Mouse (Mus musculus): ENCODE measurements around the gene Rtn4.
A peak's percentile ranks its signal among the peaks of the same experiment; 100 is the strongest.
"Not testable (repeated sequence)": the region's sequence is repeated elsewhere in the genome, so short reads cannot be mapped to it uniquely, and the experiment has no call there.

Gene Rtn4

DNA sequence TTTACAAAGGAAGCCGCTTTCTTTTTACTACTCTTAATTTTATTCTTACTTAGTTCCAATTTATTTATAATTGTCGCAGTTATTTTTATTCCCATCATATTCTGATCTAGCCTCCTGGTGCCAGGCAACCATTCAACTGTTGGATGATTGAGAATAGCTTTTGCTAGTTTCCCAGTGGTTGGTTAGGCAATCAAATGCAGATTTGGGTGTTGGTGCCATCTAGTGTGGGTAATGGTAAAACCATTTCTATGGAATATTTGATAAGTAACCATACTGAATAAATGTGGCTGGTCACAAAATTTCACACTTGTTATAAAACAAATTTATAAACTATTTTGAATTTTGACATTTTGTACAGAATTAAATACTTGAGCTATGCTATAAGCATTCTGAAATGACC is 22.0 kb downstream of the Rtn4 start:
- DNase-seq, result peak; percentile 35

DNA sequence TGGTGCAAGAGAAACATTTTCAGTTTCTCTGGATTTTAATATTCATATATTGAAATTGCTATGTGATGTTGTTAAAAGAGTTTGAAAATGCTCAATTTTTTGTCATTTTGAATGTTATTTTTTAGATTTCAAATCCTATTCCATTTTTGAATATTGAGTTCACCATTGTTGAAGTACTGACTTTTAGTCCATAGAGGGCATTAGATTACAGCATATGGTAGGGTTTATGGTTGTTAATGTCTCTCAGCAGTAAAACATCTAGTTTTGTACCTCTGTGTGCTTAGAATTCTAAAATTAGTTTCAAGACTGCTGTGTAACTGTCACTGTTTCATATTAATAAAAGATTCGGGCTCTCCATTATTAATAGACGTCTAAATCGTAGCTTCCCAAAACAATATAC is 22.8 kb downstream of the Rtn4 start:
- no peak for DNase-seq

DNA sequence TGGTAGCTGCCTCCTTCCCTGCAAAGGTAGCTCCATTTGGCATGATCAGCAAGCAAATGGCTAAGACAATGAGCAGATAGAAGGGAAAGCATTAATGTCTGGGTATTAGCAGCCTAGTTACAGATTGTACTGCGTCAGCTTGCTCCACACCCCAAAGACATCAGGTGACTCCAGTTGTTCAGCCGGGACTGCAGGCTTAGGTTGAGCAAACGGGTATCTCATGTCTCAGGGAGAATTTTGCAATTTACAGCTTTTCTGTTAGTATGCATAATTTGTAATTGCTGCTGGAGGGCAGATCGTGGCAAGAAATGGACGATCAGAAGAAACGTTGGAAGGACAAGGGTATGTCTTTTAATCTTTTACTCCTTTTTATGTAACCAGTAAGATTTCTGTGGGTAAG is 25.8 kb downstream of the Rtn4 start:
- DNase-seq, result peak; percentile 50 to 59

DNA sequence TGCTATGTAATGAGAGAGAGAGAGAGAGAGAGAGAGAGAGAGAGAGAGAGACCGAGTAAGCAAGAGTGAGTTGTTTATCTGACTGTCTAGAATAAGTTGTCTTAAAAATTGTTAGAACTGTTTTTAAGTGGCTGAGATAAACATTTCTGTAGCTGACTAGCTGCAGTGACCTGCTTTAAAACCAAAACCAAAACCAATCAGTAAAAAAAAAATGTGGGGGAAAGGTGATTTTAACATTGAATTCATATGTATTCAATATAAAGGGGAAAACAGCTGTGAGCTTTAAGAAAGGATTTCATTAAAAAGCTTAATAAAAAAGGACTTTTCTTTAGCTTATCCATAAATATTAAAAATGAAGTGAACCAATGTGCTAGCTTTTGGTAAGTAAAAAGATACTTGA is 26.9 kb downstream of the Rtn4 start:
- no peak for DNase-seq

DNA sequence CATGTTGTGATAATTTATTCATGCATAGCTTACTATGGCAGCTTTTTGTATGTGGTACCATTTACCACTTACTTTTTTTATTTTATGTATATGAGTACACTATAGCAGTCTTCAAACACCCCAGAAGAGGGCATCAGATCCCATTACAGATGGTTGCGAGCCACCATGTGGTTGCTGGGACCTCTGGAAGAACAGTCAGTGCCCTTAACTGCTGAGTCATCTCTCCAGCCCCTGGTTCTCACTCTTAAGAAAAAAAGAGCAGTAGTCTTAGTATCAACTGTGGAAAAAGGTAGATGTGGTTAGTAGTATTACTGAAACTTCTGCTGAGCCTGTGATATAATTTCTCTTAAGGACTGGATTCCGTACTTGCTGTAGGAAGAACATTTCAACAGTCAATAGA is 31.5 kb downstream of the Rtn4 start:
- no peak for DNase-seq

DNA sequence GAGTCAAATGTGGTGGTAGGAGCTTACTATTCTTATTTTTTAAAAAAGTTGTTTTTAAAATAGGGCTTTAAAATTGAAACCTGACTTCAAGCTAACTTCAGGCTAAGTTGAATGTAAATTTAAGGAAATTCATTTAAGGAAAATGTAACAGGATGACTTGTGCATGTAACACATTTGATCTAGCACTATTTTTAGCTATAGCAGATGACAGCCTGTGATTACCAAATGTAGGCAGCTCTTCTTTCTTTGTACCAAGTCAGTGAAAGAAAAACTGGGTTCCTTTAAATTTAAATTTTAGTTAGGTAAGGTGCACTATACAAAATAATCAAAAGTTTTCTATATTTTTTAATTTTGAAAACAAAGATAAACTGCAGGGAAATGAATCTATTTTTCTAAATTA is 32.4 kb downstream of the Rtn4 start:
- DNase-seq, result no peak

DNA sequence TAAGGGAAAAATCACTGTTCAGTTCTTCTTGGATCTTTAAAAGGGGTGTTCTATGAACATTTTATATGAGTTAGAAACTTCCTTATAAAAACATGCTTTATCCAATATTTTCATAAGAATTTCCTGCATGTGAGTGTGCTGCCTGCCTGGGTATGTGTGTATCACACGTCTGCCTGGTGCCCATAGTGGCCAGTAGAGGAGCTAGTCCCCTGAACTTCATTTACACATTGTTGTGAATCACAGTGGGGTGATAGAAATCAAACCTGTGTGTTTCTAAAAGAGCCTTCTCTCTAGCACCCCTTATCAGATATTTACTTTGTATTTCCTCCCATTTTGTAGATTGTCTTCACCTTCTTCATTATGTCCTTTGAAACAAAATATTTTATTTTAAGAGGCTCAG is 32.9 kb downstream of the Rtn4 start:
- no peak for DNase-seq

DNA sequence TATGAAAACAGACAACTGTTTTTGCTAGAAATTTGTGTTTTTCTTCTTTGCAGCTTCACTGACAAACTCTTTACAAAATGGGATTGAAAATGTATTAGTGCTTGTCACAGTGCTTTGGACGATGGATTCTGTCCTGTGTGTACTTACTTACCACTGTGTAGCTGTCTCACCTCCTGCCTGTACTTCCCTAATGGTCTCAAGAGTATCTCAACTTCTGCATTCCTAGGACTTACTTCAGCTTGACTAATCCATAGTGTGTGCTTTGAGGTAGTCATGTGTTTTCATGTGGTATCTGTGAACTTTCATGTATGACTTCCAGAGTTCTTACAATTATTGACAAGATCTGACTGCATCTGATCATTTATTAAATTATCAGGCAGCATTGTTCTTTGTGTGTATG is 35.2 kb downstream of the Rtn4 start:
- DNase-seq, result no peak

DNA sequence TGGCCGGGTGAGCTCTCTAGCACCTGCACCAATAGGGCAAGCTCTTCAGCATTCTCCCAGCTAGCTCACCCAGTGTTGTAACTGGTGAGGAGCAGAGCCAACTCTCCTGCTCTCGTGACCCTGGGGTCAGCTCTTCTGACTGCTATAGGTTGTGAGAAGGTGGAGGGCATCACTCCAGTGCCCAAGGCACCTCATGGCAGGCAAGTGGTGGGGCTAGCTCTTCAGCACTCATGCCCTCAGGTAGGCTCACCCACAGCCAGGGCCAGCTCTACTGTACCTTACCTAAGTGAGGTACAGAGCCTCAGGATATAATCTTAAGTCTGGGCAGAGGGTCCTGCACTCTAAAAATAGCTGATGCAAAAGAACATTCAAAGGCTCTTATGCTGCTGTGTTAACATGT is 47.0 kb downstream of the Rtn4 start:
- no peak for DNase-seq

DNA sequence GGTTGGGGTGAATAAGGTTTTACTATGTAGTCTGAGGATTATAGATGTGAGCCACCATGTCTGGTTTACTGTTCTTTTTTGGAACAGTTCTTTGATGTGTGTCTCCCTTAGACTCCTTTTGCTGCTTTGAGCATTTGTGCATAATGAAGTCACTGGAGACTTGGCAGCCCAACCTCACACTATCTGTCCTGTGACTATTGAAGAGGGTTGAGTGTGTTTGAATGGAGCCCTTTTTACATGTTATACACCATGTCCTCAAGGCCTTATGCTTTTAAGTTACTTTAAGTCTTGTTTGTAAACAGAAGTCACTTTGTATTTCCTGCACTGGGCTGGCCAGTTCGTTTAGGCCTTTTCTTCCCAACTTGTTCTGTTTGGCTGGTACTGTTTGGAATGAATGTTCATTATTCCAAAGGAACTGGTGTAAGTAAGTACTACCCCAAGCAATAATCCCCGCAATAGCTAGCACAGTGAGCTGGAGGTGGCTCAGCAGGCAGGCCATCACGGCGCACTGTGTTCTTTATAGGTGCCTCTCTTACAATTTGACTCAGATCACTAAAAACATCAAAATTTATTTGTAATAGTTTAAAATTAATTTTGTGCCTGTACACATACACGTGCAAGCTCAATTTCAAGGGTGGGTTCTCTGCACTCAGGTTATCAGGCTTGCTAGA is 52.1 kb downstream of the Rtn4 start:
- DNase-seq, result no peak

DNA sequence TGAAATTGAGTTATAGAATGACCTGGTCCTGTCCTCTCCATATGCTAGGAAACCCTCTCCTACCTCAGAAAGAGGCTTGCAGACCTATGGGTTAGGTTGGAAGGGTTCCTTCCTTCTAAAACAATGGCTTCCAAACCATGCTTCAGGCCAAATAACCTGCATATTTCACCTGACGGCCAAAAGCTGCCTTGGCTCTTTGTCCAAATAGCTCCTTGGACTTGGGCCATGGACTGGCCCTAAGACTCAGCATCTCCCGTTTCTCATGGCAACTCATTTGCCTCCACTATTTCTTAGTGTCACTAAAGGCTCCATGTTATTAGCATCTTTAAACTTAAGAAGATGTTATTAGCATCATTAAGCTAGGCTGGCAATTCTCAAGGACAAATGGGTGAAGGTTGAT is 52.8 kb downstream of the Rtn4 start:
- no peak for DNase-seq

DNA sequence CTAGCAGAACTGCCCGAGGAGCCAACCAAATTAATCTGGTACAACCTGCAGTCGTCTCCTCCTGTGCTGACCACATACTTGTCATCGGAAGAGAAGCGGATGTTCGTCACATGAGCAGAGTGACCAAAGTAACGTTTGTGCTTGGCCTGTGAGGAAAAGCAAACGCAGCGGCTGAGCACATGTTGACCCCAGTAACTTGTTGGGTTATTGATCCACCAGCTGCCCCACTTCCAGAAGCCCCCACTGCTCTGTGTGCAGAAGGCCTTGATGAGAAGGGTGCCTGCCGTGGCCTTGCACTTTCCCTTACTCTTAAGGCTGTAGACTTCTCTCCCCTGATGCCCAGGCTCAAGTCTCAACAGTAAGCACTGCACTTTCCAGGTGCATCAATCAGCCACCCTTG is 53.5 kb downstream of the Rtn4 start:
- no peak for DNase-seq

DNA sequence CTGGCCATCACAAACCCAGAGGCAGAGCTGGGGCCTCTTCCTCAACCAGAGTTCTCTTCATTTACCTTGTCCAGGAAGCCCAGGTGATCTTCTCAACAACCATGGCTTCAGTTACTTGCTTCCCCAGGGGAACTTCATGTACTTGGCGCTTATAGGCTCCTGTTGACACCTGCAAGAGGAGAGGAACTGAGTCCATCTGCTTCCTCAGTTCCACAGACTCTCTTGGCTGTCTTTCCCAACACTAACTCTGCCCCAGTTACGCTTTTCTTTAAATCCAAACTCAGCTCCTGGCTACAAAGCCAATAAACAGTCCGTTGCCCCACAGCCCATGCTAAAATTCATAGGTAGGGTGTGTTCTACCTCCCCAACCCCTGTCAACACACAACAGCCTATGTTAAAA is 54.6 kb downstream of the Rtn4 start:
- DNase-seq, result no peak

DNA sequence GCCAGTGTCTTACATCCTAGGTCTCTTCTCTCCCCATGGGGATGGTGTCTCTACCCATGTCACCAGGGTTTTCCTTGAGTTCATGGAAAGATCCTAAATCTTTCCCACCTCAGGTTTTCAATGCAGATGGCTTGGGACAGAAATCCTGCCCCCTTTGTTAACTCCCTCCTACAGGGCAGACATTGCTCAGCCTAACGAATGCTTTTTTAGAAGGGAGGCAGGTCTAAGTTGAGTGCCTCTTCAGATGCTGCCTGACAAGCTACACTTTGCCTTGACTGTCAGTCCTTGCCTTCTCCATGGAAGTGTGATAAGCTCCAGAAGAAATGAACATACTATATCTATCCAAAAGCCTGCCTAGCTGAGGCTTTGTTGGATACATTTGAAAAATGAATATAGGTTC is 55.1 kb downstream of the Rtn4 start:
- DNase-seq, result no peak

DNA sequence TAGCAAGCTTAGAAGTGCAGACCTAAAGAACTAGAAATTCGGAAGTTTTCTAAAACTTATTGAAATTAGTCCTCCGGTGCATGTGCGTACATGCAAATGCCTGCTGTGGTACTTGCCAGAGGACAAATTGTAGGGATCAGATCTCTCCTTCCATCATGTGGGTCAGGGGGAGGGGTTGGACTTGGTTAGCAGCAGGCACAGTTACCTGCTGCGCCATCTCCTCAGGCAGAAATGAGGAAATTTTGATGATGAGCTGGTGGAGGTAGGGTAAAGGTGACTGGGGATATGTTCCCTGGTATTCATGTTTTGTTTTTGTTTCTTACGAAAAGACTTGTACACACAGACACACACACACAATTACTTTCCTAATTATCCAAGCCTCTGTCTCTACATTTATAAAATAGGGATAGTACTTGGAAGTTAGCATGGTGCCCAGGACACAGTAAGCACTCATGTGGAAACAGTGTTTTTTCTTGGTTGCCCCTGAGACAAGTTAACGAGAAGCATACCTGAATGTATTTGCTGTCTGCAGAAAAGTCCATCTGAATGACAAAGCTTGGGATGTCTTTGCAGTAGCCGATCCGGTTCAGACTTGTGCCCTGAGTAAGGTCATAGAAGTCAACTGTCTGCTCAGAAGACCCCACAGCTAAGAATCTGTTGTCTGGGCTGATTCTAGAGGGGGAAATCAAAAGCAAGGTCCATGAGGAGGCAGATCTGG is 56.2 kb downstream of the Rtn4 start:
- no peak for DNase-seq

DNA sequence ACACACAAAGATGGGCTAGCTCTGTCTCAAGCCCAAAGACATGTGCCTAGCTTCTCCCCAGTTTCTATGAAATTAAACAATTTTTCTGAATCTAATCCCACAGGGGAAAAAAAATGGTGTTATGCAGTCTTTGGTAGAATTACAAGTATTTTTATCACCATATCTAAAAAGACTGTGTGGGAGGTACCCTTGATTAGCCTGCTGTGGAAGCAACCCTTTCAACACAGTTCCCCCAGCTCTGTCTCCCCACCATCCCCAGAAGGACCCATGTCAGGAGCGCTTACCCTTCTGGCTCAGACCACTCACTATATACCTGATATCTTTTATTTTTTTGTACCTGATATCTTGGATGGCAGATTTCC is 56.7 kb downstream of the Rtn4 start:
- DNase-seq, result no peak

DNA sequence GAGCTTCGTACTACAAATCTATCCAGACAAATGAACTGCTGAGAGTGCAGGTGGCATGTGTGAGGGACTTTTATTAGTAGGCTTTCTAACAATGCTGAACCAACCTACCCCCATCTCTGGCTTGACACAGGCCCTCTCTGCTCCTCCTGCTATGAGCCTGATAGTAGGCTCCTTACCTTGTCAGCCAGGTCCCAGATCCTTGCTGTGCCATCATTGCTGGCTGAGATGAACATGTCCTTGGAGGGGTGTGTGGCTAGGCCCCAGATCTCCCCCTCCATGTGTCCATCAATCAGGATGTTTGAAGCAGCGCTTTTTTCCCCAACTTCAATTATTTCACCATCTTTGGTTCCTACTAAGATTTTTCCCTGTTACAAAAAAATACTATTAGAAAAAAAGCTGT is 58.3 kb downstream of the Rtn4 start:
- DNase-seq, result no peak

DNA sequence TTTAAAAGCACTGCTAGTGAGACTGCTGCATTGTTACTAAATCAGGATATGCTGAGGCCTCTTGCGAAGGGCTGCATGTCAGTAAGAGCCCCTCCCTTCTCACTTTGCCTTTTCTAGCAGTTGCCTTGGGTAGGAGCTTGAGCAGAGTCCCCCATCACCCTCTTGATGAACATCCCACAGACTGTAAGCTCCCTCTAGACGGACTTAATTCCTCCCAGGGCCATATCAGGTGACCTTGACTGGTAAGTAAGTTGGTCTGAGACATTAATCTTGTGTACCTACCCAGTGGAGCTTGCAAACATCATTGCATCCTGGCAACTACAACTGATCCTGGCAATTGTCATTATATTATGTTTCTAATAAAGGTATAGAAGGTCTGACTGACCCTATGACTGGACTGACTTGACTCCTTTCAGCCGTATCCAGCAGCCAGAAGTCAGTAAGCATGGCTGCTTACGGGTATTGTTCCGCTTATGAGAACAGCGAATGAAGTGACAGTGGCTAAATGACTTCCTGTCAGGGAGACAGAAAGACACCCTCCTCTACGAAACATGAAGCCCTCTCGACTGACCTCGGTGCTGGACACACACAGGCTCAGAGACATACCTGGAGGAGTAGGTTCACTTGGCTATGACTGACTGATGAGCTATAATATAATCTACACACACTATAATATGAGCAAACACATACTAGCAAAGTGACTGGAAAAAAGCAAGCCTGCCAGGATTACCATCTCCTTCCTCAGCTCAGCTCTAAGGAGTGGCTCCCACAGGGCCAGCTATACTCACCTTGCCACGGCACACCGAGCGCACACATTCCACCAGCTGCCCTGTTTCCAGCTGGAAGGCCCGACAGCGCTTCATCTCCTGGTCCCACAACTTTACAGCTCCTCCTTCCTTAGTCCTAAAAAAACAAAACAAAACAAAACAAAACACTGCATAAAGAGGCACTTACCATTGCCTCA is 59.2 kb downstream of the Rtn4 start:
- no peak for DNase-seq

DNA sequence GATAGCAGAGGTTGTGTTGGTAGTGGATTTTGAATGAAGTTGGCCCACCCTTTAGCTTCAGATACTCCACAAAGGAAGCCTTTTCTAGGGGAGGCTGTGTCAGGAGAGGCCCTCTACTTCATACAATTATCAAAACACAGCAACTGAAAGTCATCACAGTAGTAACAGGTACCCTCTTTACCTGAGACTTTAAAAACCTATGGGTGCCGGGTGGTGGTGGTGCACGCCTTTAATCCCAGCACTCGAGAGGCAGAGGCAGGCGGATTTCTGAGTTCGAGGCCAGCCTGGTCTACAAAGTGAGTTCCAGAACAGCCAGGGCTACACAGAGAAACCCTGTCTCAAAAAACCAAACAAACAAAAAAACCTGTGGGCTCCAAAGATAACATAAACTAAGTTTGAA is 63.3 kb downstream of the Rtn4 start:
- not testable (repeated sequence) for DNase-seq

DNA sequence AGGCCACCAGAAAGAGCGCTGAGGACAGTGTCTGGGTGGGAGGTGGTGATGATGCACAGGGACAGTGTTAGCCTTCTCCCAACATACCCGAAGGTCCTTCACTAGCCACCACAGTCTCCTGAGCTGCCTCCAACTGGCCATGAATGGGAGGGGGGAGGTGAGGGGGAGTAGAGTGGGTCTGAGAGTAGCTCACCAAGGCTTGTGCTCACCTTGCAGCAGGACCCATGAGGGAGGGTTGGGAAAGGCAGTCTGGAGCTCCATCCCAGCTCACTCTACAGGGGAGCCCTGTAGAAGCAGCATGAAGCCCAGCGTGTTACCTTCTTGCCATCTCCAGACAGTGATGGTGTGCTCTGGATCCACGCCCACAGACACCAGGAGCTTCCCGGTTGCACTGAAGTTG is 65.9 kb downstream of the Rtn4 start:
- DNase-seq, result no peak

DNA sequence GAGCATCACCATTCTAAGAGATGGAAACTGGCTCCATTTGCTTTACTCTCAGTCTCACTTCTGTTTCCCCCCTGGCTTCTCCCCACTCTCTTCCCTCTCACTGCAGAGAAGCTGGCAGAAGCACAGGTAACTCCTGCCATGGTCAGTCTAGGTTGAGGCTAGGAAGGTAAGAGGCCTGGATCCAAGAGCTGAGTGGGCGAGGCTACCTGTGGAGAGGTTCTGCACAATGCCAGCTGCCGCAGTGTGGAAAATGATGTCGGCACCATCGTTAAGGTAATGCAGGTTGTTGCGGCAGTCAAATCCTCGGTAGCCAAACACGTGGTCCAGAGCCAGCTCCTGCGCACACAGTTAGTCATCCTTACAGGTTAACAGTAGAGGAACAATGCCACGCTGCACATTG is 68.6 kb downstream of the Rtn4 start:
- DNase-seq, result no peak

DNA sequence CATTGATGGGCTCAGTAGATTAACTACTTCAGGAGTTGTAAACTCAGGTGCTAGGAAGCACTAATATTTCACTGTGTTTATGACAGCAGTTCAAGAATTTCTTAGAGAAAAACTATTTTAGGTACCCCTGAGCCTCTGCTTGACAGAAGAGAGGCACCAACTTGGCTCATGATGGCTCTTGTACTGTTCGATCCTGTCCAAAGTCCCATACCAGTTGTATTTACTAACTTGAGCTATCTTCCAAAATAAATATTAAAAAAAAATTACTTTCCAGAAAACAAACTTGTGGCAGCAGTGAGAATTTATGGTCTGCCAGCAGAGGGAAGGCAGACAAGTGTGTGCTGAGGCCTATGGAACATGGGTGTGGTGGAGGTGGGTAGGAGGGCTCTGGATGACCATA is 70.0 kb downstream of the Rtn4 start:
- DNase-seq, result no peak

DNA sequence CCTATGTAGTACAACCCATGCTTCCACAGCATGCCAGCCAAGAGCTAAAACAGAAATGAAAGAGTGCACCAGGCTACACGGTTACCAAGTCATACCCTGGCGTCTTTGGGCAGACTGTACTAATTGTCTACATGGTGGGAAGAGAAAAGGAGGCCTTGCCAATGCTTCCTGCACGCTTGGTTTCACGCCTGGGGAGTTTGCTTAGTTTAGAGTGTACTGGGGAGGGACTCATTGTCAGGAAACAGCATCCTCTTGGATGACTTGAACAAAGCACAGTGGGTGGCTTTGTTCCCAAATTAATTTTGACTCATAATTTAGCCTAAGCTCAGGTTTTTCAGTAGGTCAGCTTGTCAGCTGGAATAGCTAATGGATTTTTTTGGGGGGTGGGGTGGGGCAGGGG is 72.3 kb downstream of the Rtn4 start:
- no peak for DNase-seq

All from kidney, postnatal 36 days (tissue).